Mouse (Mus musculus) liver, adult 2 months (tissue): ENCODE results near the gene Cacna1i. TPM values are rescaled to one million over a fixed set of nuclear protein-coding genes. Genes with fewer than 3 reads are reported as not detected.

Experiments
- DNase-seq: peaks from one replicate; pipeline ENCODE4 v3.0.0-alpha.2; 2011; ENCODE audit warnings: low read depth, low spot score; ENCODE audit errors: extremely low read depth
- H3K27ac ChIP-seq: fragments of 200-500 bp; replicated peaks from 2 replicates; pipeline ENCODE4 v1.5.1; 2012; ENCODE audit warnings: low read depth, mild to moderate bottlenecking, control low read depth, inconsistent platforms, low read length; ENCODE audit not compliant: insufficient read depth
- H3K27me3 ChIP-seq: fragments of 200-500 bp; 2 replicates; pipeline ENCODE4 v1.6.1; 2012; ENCODE audit warnings: mild to moderate bottlenecking, moderate library complexity, low read length, inconsistent platforms; ENCODE audit not compliant: control insufficient read depth, insufficient read depth
- H3K36me3 ChIP-seq: fragments of 200-500 bp; 2 replicates; pipeline ENCODE4 v1.6.1; 2012; ENCODE audit warnings: low read length, inconsistent platforms; ENCODE audit not compliant: control insufficient read depth, insufficient read depth
- H3K4me1 ChIP-seq: fragments of 200-500 bp; 2 replicates; pipeline ENCODE4 v1.6.1; 2011; ENCODE audit warnings: low read length; ENCODE audit not compliant: control insufficient read depth, insufficient read depth
- H3K4me3 ChIP-seq: fragments of 200-500 bp; 2 replicates; pipeline ENCODE4 v1.5.1; 2011; ENCODE audit warnings: low read depth, mild to moderate bottlenecking, control low read depth, low read length, moderate library complexity; ENCODE audit not compliant: insufficient read depth
- H3K79me2 ChIP-seq: fragments of 200-500 bp; 2 replicates; pipeline ENCODE4 v1.6.1; 2012; ENCODE audit warnings: inconsistent platforms, mild to moderate bottlenecking, low read length, moderate library complexity; ENCODE audit not compliant: control insufficient read depth, insufficient read depth
- H3K9ac ChIP-seq: fragments of 200-500 bp; 2 replicates; pipeline ENCODE4 v1.6.1; 2012; ENCODE audit warnings: low read depth, mild to moderate bottlenecking, control low read depth, inconsistent platforms, low read length
- CTCF ChIP-seq: fragments of 200-500 bp; IDR thresholded peaks from 2 replicates; pipeline ENCODE4 v1.5.1; 2011; ENCODE audit warnings: low read depth, low read length, control low read depth
- POLR2A ChIP-seq: fragments of 200-500 bp; IDR thresholded peaks from 2 replicates; pipeline ENCODE4 v1.6.1; 2011; ENCODE audit warnings: low read length, control low read depth; ENCODE audit not compliant: insufficient read depth; ENCODE audit errors: extremely low read depth
- WGBS: fragments of 180-500 bp; shearing (Covaris S2); methylation state at CpG from one replicate; pipeline ENCODE4 v1.1.7; 2018; 5-methylcytosine and 5-hydroxymethylcytosine counted together
- polyA plus RNA-seq: library from polyadenylated mRNA; depleted of rRNA; stranded (reverse); fragments of >200 nt; gene quantifications from 2 replicates; pipeline ENCODE4 v1.2.3, GENCODE M21; 2012; rRNA removed
- total RNA-seq: library from RNA; depleted of rRNA; stranded (reverse); fragments of >200 nt; gene quantifications from 2 replicates; pipeline ENCODE4 v1.2.3, GENCODE M21; 2014; rRNA removed

Cacna1i gene
- total and polyA plus RNA-seq, 2 experiments, result under 0.01 to 0.09 TPM

DNA sequence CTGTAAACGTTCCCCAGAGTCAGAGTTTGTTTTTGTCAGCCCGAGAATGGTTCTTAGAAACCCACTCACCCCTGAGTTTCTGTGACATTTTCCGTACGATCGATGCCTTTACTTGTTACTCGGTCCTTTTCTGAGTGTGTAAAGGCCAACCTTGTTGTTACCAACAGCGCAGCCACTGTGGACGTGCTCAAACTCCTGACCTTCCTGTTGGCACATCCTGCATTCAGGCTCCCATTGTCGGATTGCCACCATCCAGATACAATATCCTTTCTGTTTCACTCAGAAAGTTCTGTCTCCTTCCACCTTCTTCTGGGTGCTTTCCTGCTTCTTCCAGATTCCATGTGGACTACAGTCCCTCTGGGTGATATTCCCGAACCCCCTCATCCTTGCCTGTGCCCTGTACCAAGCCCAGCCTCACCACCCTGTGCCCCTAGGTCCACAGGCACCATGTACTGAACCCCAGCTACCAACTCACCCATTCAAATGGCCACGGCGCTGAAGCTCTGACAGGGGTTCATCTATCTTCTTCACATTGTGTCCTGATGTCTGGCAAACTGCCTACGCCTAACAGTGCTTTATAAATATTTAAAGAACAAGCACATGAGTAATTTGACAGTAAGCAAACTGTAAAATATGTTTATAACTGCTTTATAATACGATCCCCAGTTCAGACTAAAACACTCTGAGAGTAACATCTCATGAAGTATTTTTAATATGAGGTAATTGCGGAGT lies 159.1 kb downstream of the Cacna1i start:
- Histone ChIP-seq H3K79me2 (no peaks in the 10 kb centered on the region), H3K36me3 (no peaks in the 10 kb centered on the region), H3K4me3 (no peak overlapping the region), H3K27ac (no peak overlapping the region), H3K9ac (no peak overlapping the region), H3K4me1 (no peaks in the 10 kb centered on the region), H3K27me3 (no peaks in the 10 kb centered on the region)
- no peak for DNase-seq
- no peak for TF ChIP-seq POLR2A
- no peak for TF ChIP-seq CTCF
- 76% methylated on average over 15 of the region's 15 CpGs for WGBS

Other genes starting within 250 kb of the Cacna1i start
- 0.28 and 0.47 TPM in 2 replicates for gene Syngr1, start 195.9 kb upstream of the Cacna1i start, total RNA-seq
- gene Syngr1, start 195.9 kb upstream of the Cacna1i start, polyA plus RNA-seq, result 1.2 and 1.6 TPM in 2 replicates
- gene Rpl3, start 195.4 kb upstream of the Cacna1i start, total RNA-seq, result 399 and 467 TPM in 2 replicates
- gene Rpl3, start 195.4 kb upstream of the Cacna1i start, polyA plus RNA-seq, result 304 and 375 TPM in 2 replicates
- gene Tab1, start 154.1 kb upstream of the Cacna1i start, total RNA-seq, result 4.1 and 4.3 TPM in 2 replicates
- gene Tab1, start 154.1 kb upstream of the Cacna1i start, polyA plus RNA-seq, result 5.0 and 5.1 TPM in 2 replicates
- 0.09 and 0.13 TPM in 2 replicates for gene Mgat3, start 113.5 kb upstream of the Cacna1i start, total RNA-seq
- gene Mgat3, start 113.5 kb upstream of the Cacna1i start, polyA plus RNA-seq, result 0.14 and 0.16 TPM in 2 replicates
- gene Mief1, start 53.2 kb upstream of the Cacna1i start, total RNA-seq, result 13.4 and 16.0 TPM in 2 replicates
- gene Mief1, start 53.2 kb upstream of the Cacna1i start, polyA plus RNA-seq, result 12.8 and 17.1 TPM in 2 replicates
- gene AC140267.1, start 51.4 kb upstream of the Cacna1i start, total RNA-seq, result not detected in 2 replicates
- not detected in 2 replicates for gene AC140267.1, start 51.4 kb upstream of the Cacna1i start, polyA plus RNA-seq
- 50.0 and 55.1 TPM in 2 replicates for gene Atf4, start 32.1 kb upstream of the Cacna1i start, total RNA-seq
- gene Atf4, start 32.1 kb upstream of the Cacna1i start, polyA plus RNA-seq, result 88.8 and 130 TPM in 2 replicates
- gene Rps19bp1, start 22.9 kb upstream of the Cacna1i start, total RNA-seq, result 8.3 and 12.3 TPM in 2 replicates
- gene Rps19bp1, start 22.9 kb upstream of the Cacna1i start, polyA plus RNA-seq, result 17.0 and 19.1 TPM in 2 replicates